Mouse (Mus musculus) brain, embryonic 14.5 days (tissue): Measurements from ENCODE around the gene Rnf115.

ENCODE experiments used
- CTCF ChIP-seq: fragments of 200-500 bp; IDR thresholded peaks from 2 replicates; pipeline ENCODE4 v1.5.1; 2012; ENCODE audit warnings: inconsistent platforms, mild to moderate bottlenecking, moderate library complexity, borderline replicate concordance; ENCODE audit not compliant: insufficient read depth, insufficient read length; ENCODE audit errors: extremely low read depth
- POLR2A ChIP-seq: fragments of 200-500 bp; IDR thresholded peaks from 2 replicates; pipeline ENCODE4 v1.6.1; 2012; ENCODE audit warnings: mild to moderate bottlenecking, inconsistent platforms, borderline replicate concordance; ENCODE audit not compliant: poor library complexity, insufficient read depth, insufficient read length, severe bottlenecking; ENCODE audit errors: extremely low read depth

- TF ChIP-seq POLR2A (no peak), CTCF (peak; percentile 55)
Measured at GRCm38 (mm10) chr3:96719173-96719572, 8.3 kb upstream of the Rnf115 start.
